ENCODE assay signal across 34 mouse cellular contexts in genomic region chr5:114032161-114032763, GRCm38 (mm10). TPM values are rescaled to one million over a fixed set of nuclear protein-coding genes. Genes with fewer than 3 reads are reported as not detected.
"Had no signal": no experiment of that assay in that cellular context is flagged by ENCODE, and none has a peak within 500 bp of the region (broad histone marks: within the 10 kb centered on the region; RNA-seq: fewer than 3 reads in every experiment).

No protein-coding gene starts in this region.

- H3K9ac ChIP-seq: heart, embryonic 13.5 days; heart, embryonic 15.5 days; hindbrain, embryonic 13.5 days; hindbrain, embryonic 15.5 days; limb, embryonic 12.5 days; liver, embryonic 13.5 days; liver, embryonic 15.5 days had no signal

- H3K4me1 ChIP-seq: heart, embryonic 13.5 days; heart, embryonic 15.5 days; hindbrain, embryonic 13.5 days; hindbrain, embryonic 15.5 days; limb, embryonic 12.5 days; liver, embryonic 13.5 days had no signal

- H3K27ac ChIP-seq: gastrocnemius, adult 2 months; heart, embryonic 13.5 days; heart, embryonic 15.5 days; hindbrain, embryonic 13.5 days; hindbrain, embryonic 15.5 days; limb, embryonic 10.5 days; limb, embryonic 12.5 days; liver, embryonic 13.5 days; liver, embryonic 15.5 days had no signal

- H3K4me3 ChIP-seq: gastrocnemius, adult 2 months; heart, embryonic 13.5 days; heart, embryonic 15.5 days; hindbrain, embryonic 13.5 days; hindbrain, embryonic 15.5 days; limb, embryonic 10.5 days; limb, embryonic 12.5 days; liver, embryonic 13.5 days; liver, embryonic 15.5 days had no signal

- H3K4me2 ChIP-seq: heart, embryonic 11.5 days; heart, embryonic 13.5 days; heart, embryonic 15.5 days; hindbrain, embryonic 13.5 days; hindbrain, embryonic 15.5 days; limb, embryonic 12.5 days; liver, embryonic 11.5 days; liver, embryonic 13.5 days; liver, embryonic 15.5 days had no signal

- H3K36me3 ChIP-seq: heart, embryonic 13.5 days; heart, embryonic 15.5 days; limb, embryonic 10.5 days; limb, embryonic 12.5 days; liver, embryonic 13.5 days; liver, embryonic 15.5 days had no signal

- DNase-seq: gastrocnemius, adult 2 months; gastrocnemius, postnatal 10 days; gastrocnemius, postnatal 25 days; heart, adult 18-20 months; heart, postnatal 14 days; heart, postnatal 36 days; kidney, adult 11 months; kidney, postnatal 14 days; layer of hippocampus, adult 9-11 months; layer of hippocampus, postnatal 36 days; liver; liver, embryonic 13.5 days had no signal

- H3K9me3 ChIP-seq: heart, embryonic 13.5 days; heart, embryonic 15.5 days; hindbrain, embryonic 13.5 days; hindbrain, embryonic 15.5 days; limb, embryonic 10.5 days; liver, embryonic 13.5 days; liver, embryonic 15.5 days had no signal

- ATAC-seq: inflammation-experienced regulatory T-cells, adult 6 months; intestine, embryonic 16.5 days had no signal

- H3K27me3 ChIP-seq: hindbrain, embryonic 13.5 days; hindbrain, embryonic 15.5 days; limb, embryonic 12.5 days; liver, embryonic 13.5 days had no signal

RNA-seq across cellular contexts. Expression of gene Dao, which starts 28.8 kb away (rescaled TPM):
- total RNA-seq: gastrocnemius, adult 2 months; gastrocnemius, postnatal 10 days; gastrocnemius, postnatal 25 days; gastrocnemius, postnatal 4 days; granulocyte monocyte progenitor cell, adult 5-6 weeks; heart, adult 18-20 months; heart, postnatal 14 days; heart, postnatal 36 days; hematopoietic stem cell, adult 5-6 weeks; layer of hippocampus, adult 18-20 months; layer of hippocampus, postnatal 14 days; left cerebral cortex, adult 18-20 months; left cerebral cortex, postnatal 14 days; left cerebral cortex, postnatal 36 days had no signal
- polyA plus RNA-seq: heart, embryonic 11.5 days; heart, embryonic 13.5 days; heart, embryonic 15.5 days; heart, postnatal 0 days; hindbrain, embryonic 11.5 days; hindbrain, embryonic 13.5 days; inflammation-experienced regulatory T-cells, adult 6 months; limb, embryonic 10.5 days; limb, embryonic 12.5 days; liver, embryonic 11.5 days; liver, embryonic 13.5 days; liver, embryonic 15.5 days had no signal

RNA-seq across cellular contexts. Expression of gene Svop, which starts 59.1 kb away (rescaled TPM):
- total RNA-seq: gastrocnemius, adult 2 months; gastrocnemius, postnatal 25 days; gastrocnemius, postnatal 4 days; granulocyte monocyte progenitor cell, adult 5-6 weeks; heart, adult 18-20 months; heart, postnatal 36 days; hematopoietic stem cell, adult 5-6 weeks had no signal
- polyA plus RNA-seq: heart, embryonic 11.5 days; heart, embryonic 15.5 days; heart, postnatal 0 days; inflammation-experienced regulatory T-cells, adult 6 months; kidney, embryonic 14.5 days; liver, embryonic 11.5 days; liver, embryonic 15.5 days had no signal
